Mouse (Mus musculus): ENCODE data around the gene Thoc6. TPM values are rescaled to one million over a fixed set of nuclear protein-coding genes. Genes with fewer than 3 reads are reported as not detected.

The Thoc6 gene
- polyA plus RNA-seq, 1 experiment from 2014 or later: 70.9 TPM

Other genes with a start within 250 kb of the Thoc6 start
- not detected in 2 replicates for gene Vmn2r117, start 194.2 kb downstream of the Thoc6 start, polyA plus RNA-seq (2016; fragmentation: Nextera tagmentation; extraction: Ambion mirVana)
- 27.2 and 31.0 TPM in 2 replicates for gene Zfp213, start 109.6 kb downstream of the Thoc6 start, polyA plus RNA-seq (2016; fragmentation: Nextera tagmentation; extraction: Ambion mirVana)
- 22.4 and 24.4 TPM in 2 replicates for gene Zfp13, start 74.4 kb downstream of the Thoc6 start, polyA plus RNA-seq (2016; fragmentation: Nextera tagmentation; extraction: Ambion mirVana)
- 0.71 and 1.0 TPM in 2 replicates for gene Zscan10, start 73.0 kb downstream of the Thoc6 start, polyA plus RNA-seq (2016; fragmentation: Nextera tagmentation; extraction: Ambion mirVana)
- 0.68 and 0.69 TPM in 2 replicates for gene Mmp25, start 28.6 kb downstream of the Thoc6 start, polyA plus RNA-seq (2016; fragmentation: Nextera tagmentation; extraction: Ambion mirVana)
- 0.85 and 1.2 TPM in 2 replicates for gene Bicdl2, start 13.4 kb downstream of the Thoc6 start, polyA plus RNA-seq (2016; fragmentation: Nextera tagmentation; extraction: Ambion mirVana)
- 30.4 and 39.7 TPM in 2 replicates for gene Hcfc1r1, start 286 bp downstream of the Thoc6 start, polyA plus RNA-seq (2016; fragmentation: Nextera tagmentation; extraction: Ambion mirVana)
- 4.6 and 6.4 TPM in 2 replicates for gene Tnfrsf12a, start 3.6 kb upstream of the Thoc6 start, polyA plus RNA-seq (2016; fragmentation: Nextera tagmentation; extraction: Ambion mirVana)
- 77.2 and 81.3 TPM in 2 replicates for gene Cldn6, start 5.4 kb upstream of the Thoc6 start, polyA plus RNA-seq (2016; fragmentation: Nextera tagmentation; extraction: Ambion mirVana)
- 10.5 and 13.5 TPM in 2 replicates for gene Cldn9, start 10.1 kb upstream of the Thoc6 start, polyA plus RNA-seq (2016; fragmentation: Nextera tagmentation; extraction: Ambion mirVana)
- 0.05 TPM in 1 of 2 replicates, not detected in the other for gene 1520401A03Rik, start 48.9 kb upstream of the Thoc6 start, polyA plus RNA-seq (2016; fragmentation: Nextera tagmentation; extraction: Ambion mirVana)
- gene Pkmyt1, start 52.5 kb upstream of the Thoc6 start, polyA plus RNA-seq (2016; fragmentation: Nextera tagmentation; extraction: Ambion mirVana): 61.6 and 62.0 TPM in 2 replicates
- 12.6 and 14.1 TPM in 2 replicates for gene Paqr4, start 67.0 kb upstream of the Thoc6 start, polyA plus RNA-seq (2016; fragmentation: Nextera tagmentation; extraction: Ambion mirVana)
- 8.3 and 9.6 TPM in 2 replicates for gene Kremen2, start 72.0 kb upstream of the Thoc6 start, polyA plus RNA-seq (2016; fragmentation: Nextera tagmentation; extraction: Ambion mirVana)
- 168 and 178 TPM in 2 replicates for gene Flywch1, start 97.7 kb upstream of the Thoc6 start, polyA plus RNA-seq (2016; fragmentation: Nextera tagmentation; extraction: Ambion mirVana)
- gene Flywch2, start 112.2 kb upstream of the Thoc6 start, polyA plus RNA-seq (2016; fragmentation: Nextera tagmentation; extraction: Ambion mirVana): 35.4 and 41.3 TPM in 2 replicates
- gene Srrm2, start 116.7 kb upstream of the Thoc6 start, polyA plus RNA-seq (2016; fragmentation: Nextera tagmentation; extraction: Ambion mirVana): 511 and 516 TPM in 2 replicates
- gene Elob, start 155.3 kb upstream of the Thoc6 start, polyA plus RNA-seq (2016; fragmentation: Nextera tagmentation; extraction: Ambion mirVana): 1,075 and 1,103 TPM in 2 replicates
- gene Prss33, start 162.2 kb upstream of the Thoc6 start, polyA plus RNA-seq (2016; fragmentation: Nextera tagmentation; extraction: Ambion mirVana): 0.21 TPM in 1 of 2 replicates, not detected in the other
- 0.45 TPM in 1 of 2 replicates, not detected in the other for gene Prss32, start 170.0 kb upstream of the Thoc6 start, polyA plus RNA-seq (2016; fragmentation: Nextera tagmentation; extraction: Ambion mirVana)
- gene Prss41, start 170.3 kb upstream of the Thoc6 start, polyA plus RNA-seq (2016; fragmentation: Nextera tagmentation; extraction: Ambion mirVana): 3.2 and 3.6 TPM in 2 replicates
- gene Prss21, start 194.2 kb upstream of the Thoc6 start, polyA plus RNA-seq (2016; fragmentation: Nextera tagmentation; extraction: Ambion mirVana): not detected in 2 replicates
- gene Dcpp1, start 207.0 kb upstream of the Thoc6 start, polyA plus RNA-seq (2016; fragmentation: Nextera tagmentation; extraction: Ambion mirVana): not detected in 2 replicates
- gene Dcpp2, start 207.0 kb upstream of the Thoc6 start, polyA plus RNA-seq (2016; fragmentation: Nextera tagmentation; extraction: Ambion mirVana): not detected in 2 replicates
- not detected in 2 replicates for gene Dcpp3, start 243.6 kb upstream of the Thoc6 start, polyA plus RNA-seq (2016; fragmentation: Nextera tagmentation; extraction: Ambion mirVana)